Mouse (Mus musculus) bone marrow macrophage, adult 2 months (primary cell): ENCODE measurements around the gene Phactr1.

Experiments
- CTCF ChIP-seq: IDR thresholded peaks from 2 replicates; pipeline ENCODE4 v1.5.1; 2012; ENCODE audit warnings: low read depth, mild to moderate bottlenecking, low read length, moderate library complexity
- POLR2A ChIP-seq: IDR thresholded peaks from 2 replicates; pipeline ENCODE4 v1.6.1; 2012; ENCODE audit warnings: mild to moderate bottlenecking, low read depth, low read length, borderline replicate concordance

DNA sequence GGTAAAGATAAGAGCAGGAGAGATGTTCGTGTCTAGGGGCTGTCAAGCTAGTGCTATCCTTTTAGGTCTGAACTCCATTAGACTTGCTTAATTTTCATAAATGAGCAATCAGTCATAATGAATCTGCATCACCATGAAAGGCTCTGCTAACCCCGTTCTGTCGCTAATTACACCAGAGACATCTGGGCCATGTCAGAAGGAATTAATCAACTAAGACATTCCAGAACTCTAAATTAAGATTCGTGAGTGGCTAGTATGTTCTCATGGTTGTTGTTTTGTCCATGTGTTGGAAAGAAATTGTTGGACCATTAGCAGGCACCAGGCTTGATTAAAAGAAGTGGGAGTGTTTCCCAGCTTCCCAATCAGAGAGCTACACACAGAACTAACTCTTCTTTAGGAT lies 382.9 kb downstream of the Phactr1 start:
- TF ChIP-seq CTCF (no peak), POLR2A (no peak)
